Mouse (Mus musculus): Measurements from ENCODE around the gene Ccdc28b. TPM values are rescaled to one million over a fixed set of nuclear protein-coding genes. Genes with fewer than 3 reads are reported as not detected.
A peak's percentile ranks its signal among the peaks of the same experiment; 100 is the strongest.

Ccdc28b gene
- polyA plus RNA-seq, 1 experiment from 2014 or later: 140 TPM

- WGBS: under 1% methylated on average over 60 of the region's 60 CpGs
- peak within 1 kb of the TSS; percentile 55 for H3K4me3 ChIP-seq
- H3K27me3 ChIP-seq: no peaks in the 10 kb centered on the region
- peak within 1 kb of the TSS; percentile 73 for H3K4me2 ChIP-seq
- peak within 1 kb of the TSS; percentile 82 for H3K9ac ChIP-seq
- peak; percentile 98 for ATAC-seq (ENCODE audit: low read depth)
- H3K4me1 ChIP-seq (replicated peaks): peaks cover 38% of the 10 kb centered on the region
- peak within 1 kb of the TSS; percentile 92 for H3K27ac ChIP-seq (replicated peaks)
- no peaks in the 10 kb centered on the region for H3K9me3 ChIP-seq
- H3K36me3 ChIP-seq: peaks cover 50% of the 10 kb centered on the region
Measured at GRCm38 (mm10) chr4:129640638-129641467, 17.1 kb upstream of the Ccdc28b start, which contains the start of gene Txlna. TSS of gene Txlna (minus strand) at chr4:129641065.

GRCm38 (mm10) chr4:129640101-129640637 lies 16.4 kb upstream of the Ccdc28b start:
- 3% methylated on average over 17 of the region's 17 CpGs for WGBS
- peak overlapping the region; percentile 73 for H3K4me2 ChIP-seq
- H3K9ac ChIP-seq: peak overlapping the region; percentile 82
- H3K36me3 ChIP-seq: peaks cover 50% of the 10 kb centered on the region
- H3K4me1 ChIP-seq (replicated peaks): peaks cover 38% of the 10 kb centered on the region
- no peaks in the 10 kb centered on the region for H3K9me3 ChIP-seq
- peak overlapping the region; percentile 92 for H3K27ac ChIP-seq (replicated peaks)
- peak overlapping the region; percentile 55 for H3K4me3 ChIP-seq
- no peaks in the 10 kb centered on the region for H3K27me3 ChIP-seq
- no peak for ATAC-seq (ENCODE audit: low read depth)

GRCm38 (mm10) chr4:129639221-129639620 lies 15.5 kb upstream of the Ccdc28b start:
- ATAC-seq (ENCODE audit: low read depth): no peak
- H3K4me2 ChIP-seq: peak overlapping the region; percentile 73
- 88% methylated on average over 15 of the region's 15 CpGs for WGBS
- H3K4me1 ChIP-seq (replicated peaks): peaks cover 38% of the 10 kb centered on the region
- peak overlapping the region; percentile 55 for H3K4me3 ChIP-seq
- peaks cover 50% of the 10 kb centered on the region for H3K36me3 ChIP-seq
- H3K27ac ChIP-seq (replicated peaks): no peak overlapping the region
- H3K27me3 ChIP-seq: no peaks in the 10 kb centered on the region
- peak overlapping the region; percentile 82 for H3K9ac ChIP-seq
- no peaks in the 10 kb centered on the region for H3K9me3 ChIP-seq

- no peak for ATAC-seq (ENCODE audit: low read depth)
- WGBS: 92% methylated on average over 6 of the region's 6 CpGs
- no peak overlapping the region for H3K27ac ChIP-seq (replicated peaks)
- no peak overlapping the region for H3K4me2 ChIP-seq
- no peaks in the 10 kb centered on the region for H3K9me3 ChIP-seq
- H3K27me3 ChIP-seq: no peaks in the 10 kb centered on the region
- H3K4me1 ChIP-seq (replicated peaks): peaks cover 29% of the 10 kb centered on the region
- no peak overlapping the region for H3K9ac ChIP-seq
- H3K36me3 ChIP-seq: peaks cover 96% of the 10 kb centered on the region
- no peak overlapping the region for H3K4me3 ChIP-seq
Measured at GRCm38 (mm10) chr4:129633852-129634251, 10.1 kb upstream of the Ccdc28b start.

GRCm38 (mm10) chr4:129631867-129632266 lies 8.1 kb upstream of the Ccdc28b start:
- Histone ChIP-seq H3K36me3 (peaks cover 99% of the 10 kb centered on the region), H3K9me3 (no peaks in the 10 kb centered on the region), H3K27me3 (no peaks in the 10 kb centered on the region), H3K4me3 (no peak overlapping the region), H3K9ac (no peak overlapping the region), H3K4me1 (replicated peaks) (peaks cover 13% of the 10 kb centered on the region), H3K27ac (replicated peaks) (no peak overlapping the region), H3K4me2 (no peak overlapping the region)
- WGBS: 95% methylated on average over 12 of the region's 12 CpGs
- no peak for ATAC-seq (ENCODE audit: low read depth)

- Histone ChIP-seq H3K4me3 (no peak overlapping the region), H3K27ac (replicated peaks) (no peak overlapping the region), H3K4me1 (replicated peaks) (peaks cover 11% of the 10 kb centered on the region), H3K4me2 (no peak overlapping the region), H3K36me3 (peaks cover 97% of the 10 kb centered on the region), H3K9ac (no peak overlapping the region), H3K27me3 (no peaks in the 10 kb centered on the region), H3K9me3 (no peaks in the 10 kb centered on the region)
- WGBS: 59% methylated on average over 4 of the region's 4 CpGs
- ATAC-seq (ENCODE audit: low read depth): no peak
Measured at GRCm38 (mm10) chr4:129630944-129631343, 7.2 kb upstream of the Ccdc28b start.

- Histone ChIP-seq H3K36me3 (peaks cover 49% of the 10 kb centered on the region), H3K4me1 (replicated peaks) (peaks cover 44% of the 10 kb centered on the region), H3K4me3 (no peak overlapping the region), H3K9me3 (no peaks in the 10 kb centered on the region), H3K4me2 (no peak overlapping the region), H3K27ac (replicated peaks) (no peak overlapping the region), H3K27me3 (no peaks in the 10 kb centered on the region), H3K9ac (no peak overlapping the region)
- ATAC-seq (ENCODE audit: low read depth): no peak
- whole genome bisulfite sequencing: 79% methylated on average over 6 of the region's 6 CpGs
Measured at GRCm38 (mm10) chr4:129626035-129626434, 2.3 kb upstream of the Ccdc28b start.

GRCm38 (mm10) chr4:129625496-129625895 lies 1.7 kb upstream of the Ccdc28b start:
- Histone ChIP-seq H3K4me3 (peak overlapping the region; percentile 73; the same call in 1 of the 2 replicates), H3K27ac (replicated peaks) (peak overlapping the region; percentile 94), H3K4me2 (peak overlapping the region; percentile 89), H3K9me3 (no peaks in the 10 kb centered on the region), H3K9ac (peak overlapping the region; percentile 91), H3K4me1 (replicated peaks) (peaks cover 46% of the 10 kb centered on the region), H3K36me3 (peaks cover 49% of the 10 kb centered on the region), H3K27me3 (no peaks in the 10 kb centered on the region)
- WGBS: 51% methylated on average over 4 of the region's 4 CpGs
- ATAC-seq (ENCODE audit: low read depth): no peak

- peaks cover 47% of the 10 kb centered on the region for H3K36me3 ChIP-seq
Measured at GRCm38 (mm10) chr4:129625029-129625370, 1.3 kb upstream of the Ccdc28b start.

GRCm38 (mm10) chr4:129624281-129625028 lies 708 bp upstream of the Ccdc28b start:
- peaks cover 47% of the 10 kb centered on the region for H3K4me1 ChIP-seq (replicated peaks)
- H3K4me3 ChIP-seq: peak overlapping the region; percentile 73
- H3K9me3 ChIP-seq: no peaks in the 10 kb centered on the region
- no peaks in the 10 kb centered on the region for H3K27me3 ChIP-seq
- ATAC-seq (ENCODE audit: low read depth): peak; percentile 93
- WGBS: under 1% methylated on average over 18 of the region's 18 CpGs
- peak overlapping the region; percentile 91 for H3K9ac ChIP-seq
- H3K36me3 ChIP-seq: peaks cover 43% of the 10 kb centered on the region
- peak overlapping the region; percentile 94 for H3K27ac ChIP-seq (replicated peaks)
- H3K4me2 ChIP-seq: peak overlapping the region; percentile 89

More at GRCm38 (mm10) chr4:129625029-129625370, 1.3 kb upstream of the Ccdc28b start:
- 2% methylated on average over 6 of the region's 6 CpGs for WGBS
- H3K4me2 ChIP-seq: peak overlapping the region; percentile 89
- H3K27me3 ChIP-seq: no peaks in the 10 kb centered on the region
- H3K9me3 ChIP-seq: no peaks in the 10 kb centered on the region
- H3K4me3 ChIP-seq: peak overlapping the region; percentile 73
- ATAC-seq (ENCODE audit: low read depth): peak; percentile 20; the same call in 1 of the 2 replicates
- peak overlapping the region; percentile 91 for H3K9ac ChIP-seq
- H3K27ac ChIP-seq (replicated peaks): peak overlapping the region; percentile 94
- H3K4me1 ChIP-seq (replicated peaks): peaks cover 47% of the 10 kb centered on the region

GRCm38 (mm10) chr4:129622803-129623535 lies 778 bp downstream of the Ccdc28b start:
- H3K9me3 ChIP-seq: no peaks in the 10 kb centered on the region
- peak overlapping the region; percentile 73 for H3K4me3 ChIP-seq
- no peaks in the 10 kb centered on the region for H3K27me3 ChIP-seq
- H3K4me1 ChIP-seq (replicated peaks): peaks cover 53% of the 10 kb centered on the region
- peak overlapping the region; percentile 94 for H3K27ac ChIP-seq (replicated peaks)
- H3K4me2 ChIP-seq: peak overlapping the region; percentile 89
- 26% methylated on average over 8 of the region's 8 CpGs for WGBS
- no peak for ATAC-seq (ENCODE audit: low read depth)
- peaks cover 28% of the 10 kb centered on the region for H3K36me3 ChIP-seq
- peak overlapping the region; percentile 91 for H3K9ac ChIP-seq

Data from neural tube, embryonic 13.5 days (tissue).